Mouse (Mus musculus) kidney, postnatal 0 days (tissue): Measurements from ENCODE around the gene Neurl1b. TPM values are rescaled to one million over a fixed set of nuclear protein-coding genes. Genes with fewer than 3 reads are reported as not detected.

ENCODE experiments used
- ATAC-seq: fragments of 200-750 bp; cut with Nextera tagmentation; replicated peaks from 2 replicates; pipeline ENCODE4 v1.8.0; 2017; ENCODE audit warnings: low read depth, moderate number of reproducible peaks, moderate TSS enrichment, moderate library complexity; ENCODE audit not compliant: low FRiP score
- DNase-seq: peaks from one replicate; pipeline ENCODE4 v3.0.0-alpha.2; 2016; ENCODE audit warnings: low spot score
- H3K27ac ChIP-seq: fragments of 300-500 bp; sonication (generic); 2 replicates; pipeline ENCODE4 v1.5.1; 2014; ENCODE audit warnings: mild to moderate bottlenecking
- H3K27me3 ChIP-seq: fragments of 300-500 bp; sonication (generic); 2 replicates; pipeline ENCODE4 v1.6.1; 2014; ENCODE audit warnings: low read length, mixed read lengths; ENCODE audit not compliant: insufficient read depth
- H3K36me3 ChIP-seq: fragments of 300-500 bp; sonication (generic); 2 replicates; pipeline ENCODE4 v1.6.1; 2014; ENCODE audit warnings: low read length, mixed read lengths; ENCODE audit not compliant: insufficient read depth
- H3K4me1 ChIP-seq: fragments of 300-500 bp; sonication (generic); replicated peaks from 2 replicates; pipeline ENCODE4 v1.6.1; 2014; ENCODE audit warnings: antibody characterized with exemption, low read length, mixed read lengths; ENCODE audit not compliant: insufficient read depth
- H3K4me2 ChIP-seq: fragments of 300-500 bp; sonication (generic); 2 replicates; pipeline ENCODE4 v1.6.1; 2014; ENCODE audit warnings: mild to moderate bottlenecking, low read length, moderate library complexity, mixed read lengths
- H3K4me3 ChIP-seq: fragments of 300-500 bp; sonication (generic); replicated peaks from 2 replicates; pipeline ENCODE4 v1.5.1; 2014; ENCODE audit warnings: low read depth, low read length
- H3K9ac ChIP-seq: fragments of 300-500 bp; sonication (generic); 2 replicates; pipeline ENCODE4 v1.6.1; 2014; ENCODE audit warnings: low read depth, low read length
- H3K9me3 ChIP-seq: fragments of 300-500 bp; sonication (generic); replicated peaks from 2 replicates; pipeline ENCODE4 v1.6.1; 2016; ENCODE audit warnings: low read length, inconsistent platforms, mixed read lengths
- CTCF ChIP-seq: IDR thresholded peaks from 2 replicates; pipeline ENCODE4 v1.5.1; 2016; ENCODE audit warnings: antibody characterized with exemption, low read depth, mild to moderate bottlenecking, moderate library complexity
- WGBS: fragments of 180-500 bp; shearing (Covaris S2); extraction: QIAGEN DNeasy Blood & Tissue Kit; methylation state at CpG from one replicate; pipeline ENCODE4 v1.1.7; 2014; 5-methylcytosine and 5-hydroxymethylcytosine counted together
- polyA plus RNA-seq: library from polyadenylated mRNA; unstranded; fragments of >200 nt; fragmentation: Nextera tagmentation; extraction: Ambion mirVana; gene quantifications from 2 replicates; pipeline ENCODE4 v1.2.1, GENCODE M21; 2015

The Neurl1b gene
- polyA plus RNA-seq, 1 experiment from 2014 or later, result 1.6 TPM

DNA sequence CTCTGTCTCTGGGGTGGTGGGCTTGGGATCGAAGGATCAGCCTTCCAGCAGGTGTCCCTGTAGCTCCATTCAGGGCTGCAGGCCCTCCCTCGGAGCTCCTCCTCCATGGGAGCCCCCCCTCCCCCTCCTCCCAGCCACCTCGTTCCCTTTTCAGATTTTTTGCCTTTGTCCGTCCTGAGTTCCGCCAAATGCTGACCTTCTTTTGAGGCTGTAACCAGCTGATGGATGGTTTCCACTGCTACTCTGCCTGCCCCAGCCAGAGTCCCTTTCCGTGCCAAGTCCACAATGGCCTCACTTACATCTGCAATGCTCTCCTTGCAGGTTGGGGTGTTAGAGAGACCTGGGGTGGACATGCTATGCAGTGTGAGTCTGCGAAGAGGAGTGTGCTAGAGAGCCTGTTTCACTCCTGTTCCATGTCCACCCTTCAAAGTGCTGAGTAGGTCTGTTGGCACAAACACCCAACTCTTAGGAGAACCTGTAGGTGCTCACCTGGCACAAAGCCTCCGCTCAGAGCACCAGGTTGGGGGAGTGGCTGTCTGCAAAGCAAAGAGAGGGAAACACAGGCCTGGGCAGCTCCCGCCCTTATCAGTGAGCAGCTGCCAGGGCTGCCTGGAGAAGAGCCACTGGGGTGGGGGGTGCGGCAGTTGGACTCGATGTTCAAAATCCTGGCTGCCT, 9.5 kb downstream of the Neurl1b start:
- H3K4me3 ChIP-seq, result no peak overlapping the region
- peaks cover 35% of the 10 kb centered on the region for H3K4me1 ChIP-seq
- peak; percentile 54 for TF ChIP-seq CTCF
- WGBS, result 33% methylated on average over 11 of the region's 11 CpGs
- no peaks in the 10 kb centered on the region for H3K27me3 ChIP-seq
- H3K9me3 ChIP-seq, result no peaks in the 10 kb centered on the region
- H3K36me3 ChIP-seq, result no peaks in the 10 kb centered on the region
- no peak for ATAC-seq
- H3K4me2 ChIP-seq, result no peak overlapping the region
- no peak overlapping the region for H3K9ac ChIP-seq
- H3K27ac ChIP-seq, result peak overlapping the region; percentile 84
- DNase-seq, result no peak

DNA sequence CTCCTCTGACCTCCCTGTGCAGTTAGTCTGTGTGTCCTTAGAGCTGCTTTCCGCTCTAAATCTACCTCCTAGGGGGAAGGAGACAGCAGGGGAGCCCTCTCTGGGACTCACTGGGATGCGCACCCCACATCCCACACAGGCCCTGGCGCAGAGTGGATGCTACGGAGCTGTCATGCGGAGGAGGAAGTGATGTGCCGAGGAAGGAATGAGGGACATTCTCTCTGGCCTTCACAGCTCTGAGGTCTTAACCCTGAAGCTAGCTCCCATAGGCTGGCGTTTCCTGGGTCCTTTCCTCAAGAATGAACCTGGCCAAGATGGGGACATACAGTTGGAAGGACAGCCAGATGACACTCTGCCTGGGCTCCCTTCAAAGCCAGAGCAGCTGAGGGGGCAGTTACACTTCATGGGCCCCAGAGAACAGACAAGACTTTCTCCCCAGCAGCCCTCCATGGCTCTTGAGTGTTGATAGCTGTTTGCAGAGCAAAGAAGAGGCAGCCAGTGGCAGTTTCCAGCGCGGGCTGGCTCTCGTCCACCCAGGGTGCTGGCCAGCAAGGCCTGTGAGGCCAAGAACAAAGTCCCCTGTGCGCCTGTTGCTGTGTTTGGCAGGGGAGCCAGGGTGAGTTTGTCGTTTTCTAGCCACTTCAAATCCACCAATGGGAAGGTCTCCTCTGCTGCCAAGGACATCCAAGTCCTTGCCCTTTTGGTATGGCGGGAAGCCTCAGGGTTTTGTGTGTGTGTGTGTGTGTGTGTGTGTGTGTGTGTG, 10.5 kb downstream of the Neurl1b start:
- Histone ChIP-seq H3K4me1 (peaks cover 29% of the 10 kb centered on the region), H3K4me3 (no peak overlapping the region), H3K36me3 (no peaks in the 10 kb centered on the region), H3K27ac (peak overlapping the region; percentile 84), H3K4me2 (no peak overlapping the region), H3K9ac (no peak overlapping the region), H3K27me3 (no peaks in the 10 kb centered on the region), H3K9me3 (no peaks in the 10 kb centered on the region)
- DNase-seq (peak; percentile 42), ATAC-seq (no peak)
- no peak for TF ChIP-seq CTCF
- 66% methylated on average over 13 of the region's 13 CpGs for WGBS

DNA sequence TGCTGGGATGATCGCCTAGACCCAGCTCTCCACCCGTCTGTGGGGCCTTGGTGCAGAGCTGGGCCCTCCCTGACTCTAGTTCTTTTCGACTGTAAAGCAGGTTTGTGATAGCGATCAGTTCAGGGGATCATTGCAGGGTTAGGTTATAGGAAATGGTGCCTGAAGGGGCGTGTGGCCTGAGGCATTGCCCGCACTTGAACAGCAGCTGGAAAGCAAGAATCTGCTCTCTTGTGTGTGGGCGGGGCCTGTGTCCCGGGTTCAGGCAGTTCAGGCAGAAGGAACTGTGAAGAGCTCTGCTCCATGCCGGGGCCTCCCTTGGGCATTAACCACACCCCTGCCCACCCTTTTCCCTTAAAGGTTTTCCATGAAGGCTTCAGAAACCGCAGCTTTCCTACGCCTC, 18.7 kb downstream of the Neurl1b start:
- Histone ChIP-seq H3K4me3 (no peak overlapping the region), H3K4me2 (no peak overlapping the region), H3K9ac (no peak overlapping the region), H3K4me1 (no peaks in the 10 kb centered on the region), H3K27me3 (no peaks in the 10 kb centered on the region), H3K36me3 (peaks cover 7% of the 10 kb centered on the region; the same call in 1 of the 2 replicates), H3K9me3 (no peaks in the 10 kb centered on the region), H3K27ac (no peak overlapping the region; the same call in 1 of the 2 replicates)
- DNase-seq (no peak), ATAC-seq (no peak; the same call in 1 of the 2 replicates)
- TF ChIP-seq CTCF, result no peak
- 43% methylated on average over 11 of the region's 11 CpGs for WGBS

DNA sequence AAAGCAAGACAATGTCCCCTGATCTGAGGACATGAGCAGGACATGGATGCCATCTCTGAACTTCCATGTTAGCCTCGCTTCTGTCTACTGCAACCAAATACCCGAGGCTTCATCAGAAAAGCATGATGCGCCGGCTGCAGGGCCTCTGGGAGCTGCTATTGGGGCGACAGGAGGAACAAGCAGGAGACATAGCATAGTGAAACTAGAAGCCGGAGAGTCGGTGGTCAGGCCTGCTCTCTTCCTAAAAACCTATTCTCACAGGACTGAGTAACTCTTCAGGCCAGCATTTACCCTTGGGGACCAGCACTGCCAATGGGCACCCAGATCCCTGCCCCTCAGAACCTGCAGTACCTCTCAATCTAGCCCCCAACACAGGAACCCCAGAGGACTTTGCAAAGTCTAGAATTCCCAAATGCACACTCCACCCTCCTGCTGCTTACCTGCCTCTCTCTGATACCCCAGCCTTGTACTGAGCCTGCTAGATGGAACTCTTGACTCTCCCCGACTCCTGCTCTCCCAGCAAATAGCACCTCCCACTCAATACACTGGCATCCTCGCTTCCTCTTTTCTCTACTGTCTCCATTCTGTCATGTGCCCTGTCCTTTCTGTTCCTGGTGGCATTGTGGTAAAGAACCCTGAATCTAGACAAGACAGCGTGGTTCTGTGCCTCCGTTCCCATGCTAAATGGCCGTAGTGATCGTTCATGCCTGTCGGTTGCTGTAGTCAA, 22.6 kb downstream of the Neurl1b start:
- Histone ChIP-seq H3K9me3 (no peaks in the 10 kb centered on the region), H3K27ac (no peak overlapping the region), H3K4me2 (no peak overlapping the region), H3K27me3 (0 out of 2 replicates have a peak, but pooled peaks cover 5% of the 10 kb centered on the region), H3K9ac (no peak overlapping the region), H3K36me3 (peaks cover 15% of the 10 kb centered on the region), H3K4me1 (0 out of 2 replicates have a peak, but pooled peaks cover 5% of the 10 kb centered on the region), H3K4me3 (no peak overlapping the region)
- no peak for TF ChIP-seq CTCF
- DNase-seq (no peak), ATAC-seq (no peak)
- 82% methylated on average over 14 of the region's 14 CpGs for WGBS

DNA sequence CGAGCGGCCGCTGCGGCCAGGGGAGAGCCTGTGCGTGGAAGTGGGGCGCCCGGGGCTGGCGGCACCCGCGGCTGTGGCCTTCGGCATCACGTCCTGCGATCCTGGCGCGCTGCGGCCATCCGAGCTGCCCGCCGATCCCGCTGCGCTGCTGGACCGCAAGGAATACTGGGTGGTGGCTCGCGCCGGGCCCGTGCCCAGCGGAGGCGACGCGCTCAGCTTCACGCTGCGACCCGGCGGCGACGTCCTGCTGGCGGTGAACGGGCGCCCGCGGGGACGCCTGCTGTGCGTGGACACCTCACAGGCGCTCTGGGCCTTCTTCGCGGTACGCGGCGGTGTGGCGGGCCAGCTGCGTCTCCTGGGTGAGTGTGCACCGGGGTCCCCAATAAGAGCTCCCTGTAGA, 24.4 kb downstream of the Neurl1b start:
- Histone ChIP-seq H3K9me3 (no peaks in the 10 kb centered on the region), H3K27ac (no peak overlapping the region), H3K9ac (peak overlapping the region; percentile 42; the same call in 1 of the 2 replicates), H3K36me3 (peaks cover 19% of the 10 kb centered on the region; the same call in 1 of the 2 replicates), H3K27me3 (0 out of 2 replicates have a peak, but pooled peaks cover 5% of the 10 kb centered on the region), H3K4me3 (peak overlapping the region; percentile 20), H3K4me1 (0 out of 2 replicates have a peak, but pooled peaks cover 5% of the 10 kb centered on the region), H3K4me2 (peak overlapping the region; percentile 46)
- ATAC-seq, result no peak
- DNase-seq, result no peak
- WGBS, result 26% methylated on average over 52 of the region's 52 CpGs
- no peak for TF ChIP-seq CTCF

DNA sequence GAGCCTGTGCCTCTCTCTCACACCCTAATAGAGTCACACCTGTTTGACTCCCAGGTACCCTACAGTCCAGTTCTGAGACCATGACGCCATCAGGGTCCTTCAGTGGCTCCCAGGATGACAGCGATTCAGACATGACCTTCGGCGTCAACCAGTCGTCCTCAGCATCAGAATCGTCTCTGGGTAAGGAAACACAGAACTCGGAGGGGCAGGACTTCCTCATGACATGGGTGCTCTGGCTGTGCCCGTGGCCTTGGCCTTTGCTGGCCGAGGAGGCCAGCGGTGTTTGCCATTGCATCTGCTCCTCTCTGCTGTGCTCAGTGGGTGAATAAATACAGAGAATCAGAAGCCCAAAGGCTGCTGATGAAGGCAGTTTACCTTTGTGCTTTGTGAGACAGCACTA, 26.4 kb downstream of the Neurl1b start:
- Histone ChIP-seq H3K27ac (no peak overlapping the region), H3K36me3 (peaks cover 25% of the 10 kb centered on the region; the same call in 1 of the 2 replicates), H3K4me1 (0 out of 2 replicates have a peak, but pooled peaks cover 5% of the 10 kb centered on the region), H3K27me3 (0 out of 2 replicates have a peak, but pooled peaks cover 5% of the 10 kb centered on the region), H3K4me3 (no peak overlapping the region), H3K9ac (no peak overlapping the region), H3K9me3 (no peaks in the 10 kb centered on the region), H3K4me2 (no peak overlapping the region)
- no peak for TF ChIP-seq CTCF
- no peak for DNase-seq
- 94% methylated on average over 10 of the region's 10 CpGs for WGBS
- no peak for ATAC-seq
